Mouse (Mus musculus): Measurements from ENCODE around the gene Jph3.
A peak's percentile ranks its signal among the peaks of the same experiment; 100 is the strongest.

GRCm38 (mm10) chr8:121685419-121685818 is 44.0 kb upstream of the Jph3 start:
- peak; percentile 88 for TF ChIP-seq CTCF (conservative IDR thresholded peaks at IDR 0.05; ENCODE audit: insufficient read depth, insufficient read length, low read depth, low read length)
- TF ChIP-seq POLR2A (IDR thresholded peaks at IDR 0.05; ENCODE audit: low read depth, low read length): no peak

Data from kidney, adult 2 months (tissue).